In the genomic region with DNA sequence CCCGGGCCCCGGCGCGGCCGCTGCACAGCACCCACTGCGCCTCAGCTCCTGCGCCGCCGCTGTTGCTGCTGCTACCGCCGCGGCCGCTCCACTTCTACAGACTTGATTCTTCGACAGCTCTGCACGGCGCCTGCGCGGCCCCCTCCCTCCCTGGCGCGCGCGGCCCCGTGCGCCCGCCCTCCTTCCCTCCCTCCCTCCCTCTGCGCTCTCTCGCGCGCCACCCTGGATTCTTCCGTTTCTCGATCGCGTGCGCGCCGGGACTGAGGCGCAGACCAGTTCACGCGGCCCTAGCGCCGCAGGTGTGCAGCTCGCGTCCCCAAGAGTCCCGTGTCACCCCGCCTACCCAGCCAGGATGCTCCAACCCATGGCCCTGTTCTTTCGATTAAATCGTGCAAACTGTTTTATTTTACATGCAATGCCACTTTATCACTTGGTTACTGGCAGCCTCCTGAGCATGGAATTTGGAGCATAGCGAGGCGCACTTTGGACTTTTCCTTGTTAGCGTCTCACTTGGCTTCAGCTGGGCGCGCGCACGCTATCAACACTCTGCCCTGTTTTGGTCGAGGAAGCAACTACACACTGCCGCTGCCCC, we compare ENCODE assay signal across 8 mouse cellular contexts. TPM values are rescaled to one million over a fixed set of nuclear protein-coding genes. Genes with fewer than 3 reads are reported as not detected.
DNase-seq lines count a peak whose midpoint lies in the region; ATAC-seq lines count a peak whose summit lies in the region.

A gene (minus strand): TSS at position 98 of the 592 bp plus-strand sequence.

- WGBS in heart, embryonic 13.5 days, result under 1% methylated on average over 33 of the region's 56 CpGs
- 0% methylated on average over 48 of the region's 56 CpGs for WGBS in liver, embryonic 15.5 days (ENCODE audit: insufficient replicate concordance)
- WGBS in neural tube, embryonic 12.5 days, result under 1% methylated on average over 54 of the region's 56 CpGs

- ATAC-seq in erythroid progenitor cell, adult 5-6 weeks (replicated peaks; ENCODE audit: low FRiP score, poor library complexity, severe bottlenecking), result peak; percentile 31
- peak; percentile 39; the same call in 1 of the 2 replicates for ATAC-seq in heart, embryonic 13.5 days (ENCODE audit: extremely low read depth, insufficient number of reproducible peaks, low FRiP score, low TSS enrichment)
- peak; percentile 73 for ATAC-seq in liver, embryonic 15.5 days (ENCODE audit: insufficient read depth)
- ATAC-seq in neural tube, embryonic 12.5 days (ENCODE audit: low FRiP score, low read depth), result peak; percentile 71

- peaks cover 29% of the 10 kb centered on the region for H3K36me3 ChIP-seq in heart, embryonic 13.5 days
- H3K36me3 ChIP-seq in liver, embryonic 15.5 days (replicated peaks), result peaks cover 7% of the 10 kb centered on the region
- H3K36me3 ChIP-seq in neural tube, embryonic 12.5 days, result peaks cover 13% of the 10 kb centered on the region; the same call in 1 of the 2 replicates

- DNase-seq in CD4-positive, CD25-positive, alpha-beta regulatory T cell, adult 2 months (ENCODE audit: low read depth, low spot score), result peak; percentile 97
- peak; percentile 91 for DNase-seq in brain, embryonic 18.5 days (ENCODE audit: low read depth, low spot score)
- DNase-seq in kidney, postnatal 10 days, result peak; percentile 95
- peak; percentile 90 for DNase-seq in telencephalon, adult 2 months (ENCODE audit: low read depth, low spot score)

- peak within 1 kb of the TSS; percentile 79 for H3K4me3 ChIP-seq in heart, embryonic 13.5 days
- peak within 1 kb of the TSS; percentile 84 for H3K4me3 ChIP-seq in liver, embryonic 15.5 days (replicated peaks)
- H3K4me3 ChIP-seq in neural tube, embryonic 12.5 days, result peak within 1 kb of the TSS; percentile 99

- H3K9me3 ChIP-seq in heart, embryonic 13.5 days, result no peaks in the 10 kb centered on the region
- no peaks in the 10 kb centered on the region for H3K9me3 ChIP-seq in liver, embryonic 15.5 days (replicated peaks)
- no peaks in the 10 kb centered on the region for H3K9me3 ChIP-seq in neural tube, embryonic 12.5 days

- H3K4me2 ChIP-seq in heart, embryonic 13.5 days, result peak within 1 kb of the TSS; percentile 99
- H3K4me2 ChIP-seq in liver, embryonic 15.5 days, result peak within 1 kb of the TSS; percentile 95
- H3K4me2 ChIP-seq in neural tube, embryonic 12.5 days (replicated peaks), result peak within 1 kb of the TSS; percentile 89

- peak within 1 kb of the TSS; percentile 100 for H3K9ac ChIP-seq in heart, embryonic 13.5 days
- peak within 1 kb of the TSS; percentile 92 for H3K9ac ChIP-seq in liver, embryonic 15.5 days
- H3K9ac ChIP-seq in neural tube, embryonic 12.5 days, result peak within 1 kb of the TSS; percentile 100

- no peaks in the 10 kb centered on the region for H3K27me3 ChIP-seq in heart, embryonic 13.5 days (replicated peaks)
- H3K27me3 ChIP-seq in liver, embryonic 15.5 days, result no peaks in the 10 kb centered on the region
- no peaks in the 10 kb centered on the region for H3K27me3 ChIP-seq in neural tube, embryonic 12.5 days (replicated peaks)

- H3K27ac ChIP-seq in heart, embryonic 13.5 days (replicated peaks), result peak within 1 kb of the TSS; percentile 100
- H3K27ac ChIP-seq in liver, embryonic 15.5 days (replicated peaks), result peak within 1 kb of the TSS; percentile 94
- H3K27ac ChIP-seq in neural tube, embryonic 12.5 days, result peak within 1 kb of the TSS; percentile 97

- H3K4me1 ChIP-seq in heart, embryonic 13.5 days, result peaks cover 46% of the 10 kb centered on the region
- peaks cover 83% of the 10 kb centered on the region for H3K4me1 ChIP-seq in liver, embryonic 15.5 days (replicated peaks)
- H3K4me1 ChIP-seq in neural tube, embryonic 12.5 days, result peaks cover 46% of the 10 kb centered on the region

RNA-seq across cellular contexts. Expression of the gene that starts here (rescaled TPM):
- total RNA-seq in erythroid progenitor cell, adult 5-6 weeks (2015; ENCODE audit: low replicate concordance), result 19.8 and 24.7 TPM in 2 replicates
- total RNA-seq in erythroid progenitor cell, adult 5-6 weeks (2017; ENCODE audit: low replicate concordance), result 8.8 and 18.0 TPM in 2 replicates
- 6.5 and 7.5 TPM in 2 replicates for polyA plus RNA-seq in heart, embryonic 13.5 days (2015; fragmentation: Nextera tagmentation; extraction: Ambion mirVana)
- 3.8 and 4.0 TPM in 2 replicates for polyA plus RNA-seq in liver, embryonic 15.5 days (2015; fragmentation: Nextera tagmentation; extraction: Ambion mirVana)
- 8.5 and 9.5 TPM in 2 replicates for polyA plus RNA-seq in neural tube, embryonic 12.5 days (2016; fragmentation: Nextera tagmentation; extraction: Ambion mirVana)

Comparison
In these comparisons a context has a peak if more than half of its experiments do, and no peak if none do; other contexts are left out.
1. Peak in every context shown above with its lines: DNase-seq, ATAC-seq, H3K4me3 ChIP-seq and H3K27ac ChIP-seq.